Mouse (Mus musculus) forebrain, embryonic 15.5 days (tissue): ENCODE data around the gene Gm21954. TPM values are rescaled to one million over a fixed set of nuclear protein-coding genes. Genes with fewer than 3 reads are reported as not detected.

Source experiments
- polyA plus RNA-seq: library from polyadenylated mRNA; unstranded; fragments of >200 nt; fragmentation: Nextera tagmentation; extraction: Ambion mirVana; gene quantifications from 2 replicates; pipeline ENCODE4 v1.2.1, GENCODE M21; 2015

Gm21954 gene
- polyA plus RNA-seq, 1 experiment from 2014 or later = not detected

Other genes starting within 250 kb of the Gm21954 start
- gene Dclk1, start 229.8 kb downstream of the Gm21954 start, polyA plus RNA-seq = 253 TPM in 2 replicates